Mouse (Mus musculus): Measurements from ENCODE around the gene 9430015G10Rik. TPM values are rescaled to one million over a fixed set of nuclear protein-coding genes. Genes with fewer than 3 reads are reported as not detected.
A peak's percentile ranks its signal among the peaks of the same experiment; 100 is the strongest.

9430015G10Rik gene
- polyA plus RNA-seq (2014; fragmentation: Nextera tagmentation; extraction: Ambion mirVana) = 29.1 and 30.5 TPM in 2 replicates

- Histone ChIP-seq H3K9ac (peak within 1 kb of the TSS; percentile 76), H3K4me3 (replicated peaks; ENCODE audit: low read length) (peak within 1 kb of the TSS; percentile 61), H3K36me3 (replicated peaks; ENCODE audit: control insufficient read depth, insufficient read depth) (no peaks in the 10 kb centered on the region), H3K4me1 (replicated peaks; ENCODE audit: control insufficient read depth, insufficient read depth, low read length) (peaks cover 7% of the 10 kb centered on the region; the same call in 1 of the 2 replicates), H3K27ac (peak within 1 kb of the TSS; percentile 77), H3K9me3 (ENCODE audit: control insufficient read depth, low read length) (no peaks in the 10 kb centered on the region), H3K27me3 (ENCODE audit: control insufficient read depth, insufficient read depth, low read length) (no peaks in the 10 kb centered on the region), H3K4me2 (replicated peaks) (peak within 1 kb of the TSS; percentile 66)
- under 1% methylated on average over 60 of the region's 60 CpGs for WGBS
- ATAC-seq (ENCODE audit: low FRiP score) (peak; percentile 99), DNase-seq (ENCODE audit: low spot score) (peak; percentile 99)
Observed at GRCm38 (mm10) chr4:156109570-156110331, at the start of gene 9430015G10Rik. Gene 9430015G10Rik (plus strand): TSS chr4:156109982.

DNA sequence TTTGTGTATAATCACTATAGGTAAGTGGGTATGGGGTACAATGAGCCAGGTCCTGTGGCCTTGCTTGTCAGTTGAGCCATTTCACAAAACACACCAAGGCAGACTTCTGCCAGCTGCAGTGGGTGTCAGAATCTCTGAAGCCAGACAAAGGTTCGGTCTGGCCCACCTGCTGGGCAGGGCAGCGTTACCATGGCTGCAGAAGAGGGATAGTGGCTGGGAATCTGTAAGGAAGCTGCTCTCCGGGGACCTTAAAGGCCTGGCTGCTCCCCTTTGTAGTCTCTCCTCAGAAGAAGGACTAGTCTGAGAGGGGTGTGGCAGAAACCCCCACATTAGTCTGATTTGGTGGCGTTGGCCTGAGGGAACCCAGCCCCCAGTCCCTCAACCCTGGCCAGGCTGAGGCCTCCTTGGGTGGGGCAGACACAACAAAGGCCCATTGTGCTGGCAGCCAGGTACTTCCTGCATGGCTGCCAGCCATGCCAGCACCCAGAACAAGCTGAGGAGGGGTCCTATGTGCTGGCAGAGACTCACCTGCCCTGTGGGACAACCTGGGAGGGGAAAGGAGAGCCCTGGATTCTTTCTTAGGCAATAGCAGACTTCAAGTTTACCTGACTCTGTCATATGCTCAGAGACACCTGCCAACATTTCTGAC, 45.8 kb upstream of the 9430015G10Rik start:
- no peaks in the 10 kb centered on the region for H3K36me3 ChIP-seq (replicated peaks; ENCODE audit: control insufficient read depth, insufficient read depth)
- ATAC-seq (ENCODE audit: low FRiP score) = no peak
- H3K9me3 ChIP-seq (ENCODE audit: control insufficient read depth, low read length) = no peaks in the 10 kb centered on the region
- H3K27me3 ChIP-seq (ENCODE audit: control insufficient read depth, insufficient read depth, low read length) = no peaks in the 10 kb centered on the region
- no peak overlapping the region for H3K27ac ChIP-seq
- no peak overlapping the region for H3K4me2 ChIP-seq (replicated peaks)
- no peak overlapping the region for H3K9ac ChIP-seq
- DNase-seq (ENCODE audit: low spot score) = no peak
- peaks cover 8% of the 10 kb centered on the region; the same call in 1 of the 2 replicates for H3K4me1 ChIP-seq (replicated peaks; ENCODE audit: control insufficient read depth, insufficient read depth, low read length)
- WGBS = 6% methylated on average over 4 of the region's 4 CpGs
- no peak overlapping the region for H3K4me3 ChIP-seq (replicated peaks; ENCODE audit: low read length)

DNA sequence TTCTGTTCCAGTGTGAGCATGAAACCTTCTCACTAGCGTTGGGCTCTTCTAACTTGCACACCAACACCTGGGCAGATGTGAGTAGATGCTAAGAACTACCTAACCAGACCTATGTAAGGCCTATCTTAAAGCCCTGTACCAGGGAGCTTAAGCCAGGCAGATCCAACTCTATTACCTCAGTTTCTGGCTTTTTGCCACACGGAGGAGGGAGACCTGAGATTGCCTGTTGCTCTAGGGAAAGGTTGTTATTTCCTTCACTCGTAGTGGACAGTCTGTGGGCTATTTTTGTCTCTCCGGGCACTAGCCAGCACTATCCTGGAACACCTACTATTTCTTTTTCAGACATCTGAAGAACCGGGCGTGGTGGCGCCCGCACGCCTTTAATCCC, 45.3 kb upstream of the 9430015G10Rik start:
- no peak for ATAC-seq (ENCODE audit: low FRiP score)
- Histone ChIP-seq H3K4me2 (replicated peaks) (no peak overlapping the region), H3K27ac (no peak overlapping the region), H3K36me3 (replicated peaks; ENCODE audit: control insufficient read depth, insufficient read depth) (no peaks in the 10 kb centered on the region), H3K9ac (no peak overlapping the region), H3K4me1 (replicated peaks; ENCODE audit: control insufficient read depth, insufficient read depth, low read length) (peaks cover 8% of the 10 kb centered on the region; the same call in 1 of the 2 replicates), H3K9me3 (ENCODE audit: control insufficient read depth, low read length) (no peaks in the 10 kb centered on the region), H3K27me3 (ENCODE audit: control insufficient read depth, insufficient read depth, low read length) (no peaks in the 10 kb centered on the region), H3K4me3 (replicated peaks; ENCODE audit: low read length) (no peak overlapping the region)
- 87% methylated on average over 9 of the region's 9 CpGs for WGBS
- no peak for DNase-seq (ENCODE audit: low spot score)

- WGBS = 95% methylated on average over 10 of the region's 10 CpGs
Observed at GRCm38 (mm10) chr4:156065156-156065894, 44.5 kb upstream of the 9430015G10Rik start.

GRCm38 (mm10) chr4:156067256-156067949, 42.4 kb upstream of the 9430015G10Rik start:
- Histone ChIP-seq H3K4me1 (replicated peaks; ENCODE audit: control insufficient read depth, insufficient read depth, low read length) (peaks cover 11% of the 10 kb centered on the region; the same call in 1 of the 2 replicates), H3K4me2 (replicated peaks) (no peak overlapping the region), H3K4me3 (replicated peaks; ENCODE audit: low read length) (no peak overlapping the region), H3K27me3 (ENCODE audit: control insufficient read depth, insufficient read depth, low read length) (no peaks in the 10 kb centered on the region), H3K36me3 (replicated peaks; ENCODE audit: control insufficient read depth, insufficient read depth) (no peaks in the 10 kb centered on the region), H3K9ac (no peak overlapping the region), H3K27ac (no peak overlapping the region), H3K9me3 (ENCODE audit: control insufficient read depth, low read length) (no peaks in the 10 kb centered on the region)
- DNase-seq (ENCODE audit: low spot score) (no peak), ATAC-seq (ENCODE audit: low FRiP score) (no peak)
- WGBS = 78% methylated on average over 5 of the region's 5 CpGs

More at GRCm38 (mm10) chr4:156065156-156065894, 44.5 kb upstream of the 9430015G10Rik start:
- Histone ChIP-seq H3K4me2 (replicated peaks) (no peak overlapping the region), H3K36me3 (replicated peaks; ENCODE audit: control insufficient read depth, insufficient read depth) (no peaks in the 10 kb centered on the region), H3K27ac (no peak overlapping the region), H3K9me3 (ENCODE audit: control insufficient read depth, low read length) (no peaks in the 10 kb centered on the region), H3K9ac (no peak overlapping the region), H3K27me3 (ENCODE audit: control insufficient read depth, insufficient read depth, low read length) (no peaks in the 10 kb centered on the region), H3K4me3 (replicated peaks; ENCODE audit: low read length) (no peak overlapping the region), H3K4me1 (replicated peaks; ENCODE audit: control insufficient read depth, insufficient read depth, low read length) (peaks cover 8% of the 10 kb centered on the region; the same call in 1 of the 2 replicates)
- DNase-seq (ENCODE audit: low spot score) = no peak
- no peak for ATAC-seq (ENCODE audit: low FRiP score)

- ATAC-seq (ENCODE audit: low FRiP score) (no peak), DNase-seq (ENCODE audit: low spot score) (no peak)
- no peak overlapping the region for H3K4me2 ChIP-seq (replicated peaks)
- no peaks in the 10 kb centered on the region for H3K9me3 ChIP-seq (ENCODE audit: control insufficient read depth, low read length)
- H3K27me3 ChIP-seq (ENCODE audit: control insufficient read depth, insufficient read depth, low read length) = no peaks in the 10 kb centered on the region
- WGBS = 71% methylated on average over 8 of the region's 8 CpGs
- no peak overlapping the region for H3K9ac ChIP-seq
- H3K36me3 ChIP-seq (replicated peaks; ENCODE audit: control insufficient read depth, insufficient read depth) = no peaks in the 10 kb centered on the region
- H3K4me1 ChIP-seq (replicated peaks; ENCODE audit: control insufficient read depth, insufficient read depth, low read length) = 0 out of 2 replicates have a peak, but pooled peaks cover 3% of the 10 kb centered on the region
- H3K27ac ChIP-seq = no peak overlapping the region
- H3K4me3 ChIP-seq (replicated peaks; ENCODE audit: low read length) = no peak overlapping the region
Observed at GRCm38 (mm10) chr4:156069701-156070100, 40.1 kb upstream of the 9430015G10Rik start.

GRCm38 (mm10) chr4:156070276-156070675, 39.5 kb upstream of the 9430015G10Rik start:
- no peak overlapping the region for H3K27ac ChIP-seq
- ATAC-seq (ENCODE audit: low FRiP score) (no peak), DNase-seq (ENCODE audit: low spot score) (no peak)
- 51% methylated on average over 6 of the region's 6 CpGs for WGBS
- H3K36me3 ChIP-seq (replicated peaks; ENCODE audit: control insufficient read depth, insufficient read depth) = no peaks in the 10 kb centered on the region
- 0 out of 2 replicates have a peak, but pooled peaks cover 3% of the 10 kb centered on the region for H3K4me1 ChIP-seq (replicated peaks; ENCODE audit: control insufficient read depth, insufficient read depth, low read length)
- H3K4me3 ChIP-seq (replicated peaks; ENCODE audit: low read length) = no peak overlapping the region
- no peak overlapping the region for H3K9ac ChIP-seq
- no peaks in the 10 kb centered on the region for H3K27me3 ChIP-seq (ENCODE audit: control insufficient read depth, insufficient read depth, low read length)
- H3K4me2 ChIP-seq (replicated peaks) = no peak overlapping the region
- H3K9me3 ChIP-seq (ENCODE audit: control insufficient read depth, low read length) = no peaks in the 10 kb centered on the region

- Histone ChIP-seq H3K9ac (no peak overlapping the region), H3K4me2 (replicated peaks) (no peak overlapping the region), H3K4me1 (replicated peaks; ENCODE audit: control insufficient read depth, insufficient read depth, low read length) (0 out of 2 replicates have a peak, but pooled peaks cover 3% of the 10 kb centered on the region), H3K27ac (no peak overlapping the region), H3K4me3 (replicated peaks; ENCODE audit: low read length) (no peak overlapping the region), H3K9me3 (ENCODE audit: control insufficient read depth, low read length) (no peaks in the 10 kb centered on the region), H3K36me3 (replicated peaks; ENCODE audit: control insufficient read depth, insufficient read depth) (no peaks in the 10 kb centered on the region), H3K27me3 (ENCODE audit: control insufficient read depth, insufficient read depth, low read length) (no peaks in the 10 kb centered on the region)
- ATAC-seq (ENCODE audit: low FRiP score) = no peak
- 50% methylated on average over 2 of the region's 2 CpGs for WGBS
- no peak for DNase-seq (ENCODE audit: low spot score)
Observed at GRCm38 (mm10) chr4:156070716-156071115, 39.1 kb upstream of the 9430015G10Rik start.
